Mouse (Mus musculus) brain, adult 2 months (tissue): Measurements from ENCODE around the gene C530008M17Rik.

Experiments used
- DNase-seq: peaks from one replicate; pipeline ENCODE4 v3.0.0; 2011; ENCODE audit warnings: low read depth, low spot score

Gene C530008M17Rik

GRCm38 (mm10) chr5:76701127-76701853, 45.0 kb downstream of the C530008M17Rik start:
- DNase-seq: peak; percentile 59

GRCm38 (mm10) chr5:76702104-76702503, 45.8 kb downstream of the C530008M17Rik start:
- no peak for DNase-seq

- no peak for DNase-seq
Measured at GRCm38 (mm10) chr5:76702646-76703045, 46.3 kb downstream of the C530008M17Rik start.

- DNase-seq: no peak
Measured at GRCm38 (mm10) chr5:76705307-76706173, 49.2 kb downstream of the C530008M17Rik start.

- no peak for DNase-seq
Measured at GRCm38 (mm10) chr5:76707072-76707471, 50.8 kb downstream of the C530008M17Rik start.

GRCm38 (mm10) chr5:76708004-76708403, 51.7 kb downstream of the C530008M17Rik start:
- peak; percentile 47 for DNase-seq

- DNase-seq: no peak
Measured at GRCm38 (mm10) chr5:76713743-76714142, 57.4 kb downstream of the C530008M17Rik start.

GRCm38 (mm10) chr5:76719954-76720353, 63.6 kb downstream of the C530008M17Rik start:
- DNase-seq: no peak

- DNase-seq: no peak
Measured at GRCm38 (mm10) chr5:76724878-76725277, 68.6 kb downstream of the C530008M17Rik start.

- DNase-seq: no peak
Measured at GRCm38 (mm10) chr5:76726518-76727103, 70.3 kb downstream of the C530008M17Rik start.

GRCm38 (mm10) chr5:76733055-76733641, 76.8 kb downstream of the C530008M17Rik start:
- peak; percentile 35 for DNase-seq

GRCm38 (mm10) chr5:76741463-76741862, 85.2 kb downstream of the C530008M17Rik start:
- no peak for DNase-seq

GRCm38 (mm10) chr5:76742076-76742475, 85.8 kb downstream of the C530008M17Rik start:
- no peak for DNase-seq

- peak; percentile 35 for DNase-seq
Measured at GRCm38 (mm10) chr5:76744737-76745209, 88.5 kb downstream of the C530008M17Rik start.

GRCm38 (mm10) chr5:76747851-76748250, 91.5 kb downstream of the C530008M17Rik start:
- DNase-seq: peak; percentile 68

GRCm38 (mm10) chr5:76752351-76752750, 96.0 kb downstream of the C530008M17Rik start:
- DNase-seq: no peak

GRCm38 (mm10) chr5:76760349-76760748, 104.0 kb downstream of the C530008M17Rik start:
- no peak for DNase-seq

GRCm38 (mm10) chr5:76762030-76762698, 105.9 kb downstream of the C530008M17Rik start:
- DNase-seq: peak; percentile 35

GRCm38 (mm10) chr5:76763148-76763701, 106.9 kb downstream of the C530008M17Rik start:
- DNase-seq: no peak

- DNase-seq: no peak
Measured at GRCm38 (mm10) chr5:76763731-76764130, 107.4 kb downstream of the C530008M17Rik start.

- no peak for DNase-seq
Measured at GRCm38 (mm10) chr5:76769014-76769413, 112.7 kb downstream of the C530008M17Rik start.
